Mouse (Mus musculus) brain, adult 2 months (tissue): ENCODE data around the gene Eef1g.
"Not testable (repeated sequence)": the region's sequence is repeated elsewhere in the genome, so short reads cannot be mapped to it uniquely, and the experiment has no call there.

Experiments
- DNase-seq: peaks from one replicate; pipeline ENCODE4 v3.0.0; 2011; ENCODE audit warnings: low read depth, low spot score

Eef1g gene

DNA sequence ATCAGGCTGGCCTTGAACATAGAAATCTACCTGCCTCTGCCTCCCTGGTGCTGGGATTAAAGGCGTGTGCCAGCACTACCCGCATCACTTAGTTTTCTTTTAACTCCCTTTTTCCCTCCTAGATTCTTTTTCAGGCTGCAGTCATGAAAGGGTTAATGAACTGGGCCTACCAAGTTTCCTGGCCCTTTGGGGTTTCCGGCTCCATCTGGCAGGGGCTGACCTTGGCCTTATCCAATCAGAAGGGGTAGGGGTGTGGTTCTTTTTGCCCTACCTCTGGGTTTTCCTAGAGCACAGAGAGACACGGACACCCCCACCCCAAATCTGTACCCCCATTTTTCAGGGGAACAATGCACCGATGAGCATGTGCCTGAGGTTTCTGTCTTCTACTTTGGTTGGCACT lies 22.1 kb upstream of the Eef1g start:
- DNase-seq, result peak; percentile 55

DNA sequence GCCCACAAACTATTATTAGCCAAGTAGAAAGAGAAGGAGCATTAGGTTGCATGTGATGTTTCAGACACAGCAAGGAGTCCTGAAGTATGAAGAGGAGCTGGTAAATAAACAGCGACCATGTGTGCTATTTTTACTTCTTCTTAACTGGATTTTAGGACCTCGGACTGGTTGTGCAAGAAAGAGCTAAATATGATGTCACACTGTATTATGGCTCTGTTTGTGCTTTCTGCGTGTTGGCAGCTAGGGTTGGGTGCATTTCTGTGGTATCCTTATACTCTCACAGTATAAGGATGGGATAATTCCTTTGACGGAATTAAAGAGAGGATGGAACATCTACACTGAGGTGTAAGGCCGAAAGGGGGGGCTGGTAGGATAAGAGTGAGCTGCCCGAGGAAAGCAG lies 21.6 kb upstream of the Eef1g start:
- DNase-seq, result no peak

DNA sequence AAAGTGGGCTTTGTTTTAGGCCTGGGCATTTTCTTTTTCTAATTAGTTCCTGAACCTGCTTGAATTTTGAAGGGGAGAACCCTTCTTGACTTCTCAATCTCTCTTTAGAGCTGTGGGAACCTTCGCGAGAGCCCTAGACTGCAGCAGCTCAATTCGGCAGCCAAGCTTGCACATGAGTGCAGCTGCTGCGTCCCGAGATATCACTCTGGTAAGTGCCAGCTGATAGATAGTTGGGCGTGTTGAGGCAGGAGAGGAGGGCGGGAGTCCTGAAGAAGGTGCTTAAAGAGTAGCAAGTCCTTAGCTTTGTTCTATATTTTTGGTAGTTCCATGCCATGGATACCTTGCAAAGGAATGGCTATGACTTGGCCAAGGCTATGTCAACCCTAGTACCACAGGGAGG lies 19.9 kb upstream of the Eef1g start:
- DNase-seq, result no peak

DNA sequence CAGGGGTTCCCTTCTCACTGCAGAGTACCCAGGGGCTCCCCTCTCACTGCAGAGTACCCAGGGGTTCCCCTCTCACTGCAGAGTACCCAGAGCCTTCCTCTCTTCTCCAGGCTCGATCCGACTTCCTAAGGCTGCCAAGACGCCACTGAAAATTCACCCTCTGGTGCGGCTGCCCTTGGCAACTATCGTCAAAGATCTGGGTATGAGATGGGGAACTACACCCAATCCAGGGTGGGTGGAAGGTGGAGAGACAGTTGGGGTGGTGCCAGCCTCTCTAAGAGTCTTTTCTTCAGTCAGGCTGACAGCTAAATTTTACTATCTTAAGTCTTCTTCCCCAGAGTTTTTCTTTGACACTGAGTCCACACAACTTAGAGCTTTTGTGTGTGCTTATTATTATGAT lies 16.7 kb upstream of the Eef1g start:
- DNase-seq, result no peak

DNA sequence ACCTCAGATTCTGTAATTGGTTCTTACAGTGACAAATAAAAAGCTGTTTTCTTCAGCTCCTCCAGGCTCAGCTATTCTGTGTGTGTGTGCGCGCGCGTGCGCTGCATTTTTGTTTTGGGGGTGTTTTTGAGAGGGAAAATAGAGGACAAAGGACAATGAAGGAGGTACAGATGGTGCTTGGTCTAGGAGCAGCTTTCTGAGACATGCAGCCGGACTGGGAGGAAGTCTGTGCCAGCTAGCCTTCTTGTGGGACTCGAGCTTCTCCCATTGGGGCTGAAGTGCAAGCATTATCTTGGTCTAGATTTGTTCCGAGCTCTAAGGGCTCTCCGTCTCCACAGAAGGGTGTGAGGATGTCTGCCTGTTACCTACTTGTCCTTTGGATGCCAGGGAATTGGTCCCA lies 14.6 kb upstream of the Eef1g start:
- no peak for DNase-seq

DNA sequence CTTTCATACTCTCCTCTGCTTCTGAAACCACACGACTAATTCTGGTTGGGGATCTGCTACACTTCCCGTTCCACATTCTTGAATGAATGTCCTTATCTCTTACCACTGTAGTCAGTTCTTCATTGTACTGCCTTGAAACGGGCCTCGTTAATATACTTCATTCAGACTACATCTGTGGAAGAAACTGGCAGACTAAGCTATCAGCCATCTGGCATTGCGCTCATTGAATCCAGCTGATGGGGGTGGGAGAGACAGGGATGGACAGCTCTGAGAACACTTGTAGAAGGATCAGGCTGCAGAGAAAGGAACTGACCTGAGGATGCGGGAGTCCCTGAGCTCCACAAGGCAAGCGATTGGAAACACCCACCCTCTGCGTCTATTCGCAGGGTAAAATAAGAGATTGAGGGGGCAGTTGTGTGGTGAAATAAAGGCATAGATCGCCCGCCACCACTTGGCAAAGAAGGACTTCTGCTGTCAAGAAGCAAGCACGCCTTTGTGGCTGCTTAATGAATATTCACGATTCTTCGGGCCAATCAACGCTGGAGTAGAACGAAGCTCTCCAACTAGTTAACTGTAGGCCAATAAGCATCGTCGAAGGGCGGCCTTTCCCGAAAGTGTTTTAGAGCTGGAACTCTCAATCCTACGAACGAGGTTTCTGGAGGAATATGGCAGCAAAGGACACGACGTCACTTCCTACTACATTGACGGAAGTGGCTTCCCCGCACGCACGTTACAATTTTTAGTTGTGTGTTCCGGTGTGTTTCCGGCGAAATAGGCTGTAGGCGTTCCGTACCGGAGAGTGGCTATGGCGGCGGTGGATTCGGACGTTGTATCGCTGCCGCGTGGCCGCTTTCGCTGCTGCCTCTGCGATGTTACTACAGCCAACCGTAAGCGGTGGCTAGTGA lies 13.5 kb upstream of the Eef1g start, which contains the start of gene Tut1:
Tut1 (plus strand) TSS at position 713 of the 905 bp plus-strand sequence.
- peak; percentile 99 for DNase-seq

DNA sequence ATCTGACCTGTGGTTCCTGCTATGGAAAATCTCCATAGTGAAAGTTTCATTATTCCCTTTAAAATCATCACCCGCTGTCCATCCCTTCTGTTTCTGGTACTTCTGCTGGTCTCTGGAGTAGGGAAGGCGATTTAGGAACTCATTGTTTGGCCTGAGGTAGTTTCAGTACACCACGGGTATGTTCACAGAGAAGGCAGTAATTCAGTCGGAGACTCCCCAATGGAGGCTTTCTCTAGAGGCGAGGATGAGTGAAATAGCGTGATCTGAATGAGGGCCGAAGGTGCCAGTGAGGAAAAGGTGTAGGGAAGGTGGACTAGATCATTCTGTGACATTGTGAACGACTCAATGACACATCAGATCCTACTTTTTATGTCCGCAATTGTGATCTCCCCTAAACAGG lies 12.7 kb upstream of the Eef1g start:
- no peak for DNase-seq

DNA sequence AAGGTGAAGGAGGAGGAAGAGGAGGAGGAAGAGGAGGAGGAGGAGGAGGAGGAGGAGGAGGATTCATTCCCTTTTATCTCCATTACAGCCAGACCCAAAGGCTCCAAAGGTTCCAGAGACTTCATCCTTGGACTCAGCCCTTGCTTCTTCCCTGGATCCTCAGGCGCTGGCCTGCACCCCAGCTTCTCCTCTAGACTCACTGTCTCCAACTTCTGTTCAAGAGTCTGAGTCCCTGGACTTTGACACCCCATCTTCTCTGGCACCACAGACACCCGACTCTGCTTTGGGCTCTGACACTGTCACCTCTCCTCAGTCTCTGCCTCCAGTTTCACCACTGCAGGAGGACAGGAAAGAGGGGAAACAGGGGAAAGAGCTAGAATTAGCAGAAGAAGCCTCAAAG lies 4.6 kb upstream of the Eef1g start:
- DNase-seq, result no peak

DNA sequence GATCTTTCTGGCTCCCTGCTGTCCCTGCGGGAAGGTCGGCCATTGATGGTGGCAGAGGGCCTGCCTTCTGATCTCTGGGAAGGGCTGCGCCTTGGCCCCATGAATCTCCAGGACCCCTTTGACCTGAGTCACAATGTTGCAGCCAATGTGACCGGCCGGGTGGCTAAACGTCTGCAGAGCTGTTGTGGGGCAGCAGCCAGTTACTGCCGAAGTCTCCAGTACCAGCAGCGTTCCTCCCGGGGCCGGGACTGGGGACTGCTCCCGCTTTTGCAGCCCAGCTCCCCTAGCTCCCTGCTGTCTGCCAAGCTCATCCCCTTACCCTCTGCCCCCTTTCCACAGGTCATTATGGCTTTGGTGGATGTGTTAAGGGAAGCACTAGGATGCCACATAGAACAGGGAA lies 1.8 kb upstream of the Eef1g start:
- no peak for DNase-seq

DNA sequence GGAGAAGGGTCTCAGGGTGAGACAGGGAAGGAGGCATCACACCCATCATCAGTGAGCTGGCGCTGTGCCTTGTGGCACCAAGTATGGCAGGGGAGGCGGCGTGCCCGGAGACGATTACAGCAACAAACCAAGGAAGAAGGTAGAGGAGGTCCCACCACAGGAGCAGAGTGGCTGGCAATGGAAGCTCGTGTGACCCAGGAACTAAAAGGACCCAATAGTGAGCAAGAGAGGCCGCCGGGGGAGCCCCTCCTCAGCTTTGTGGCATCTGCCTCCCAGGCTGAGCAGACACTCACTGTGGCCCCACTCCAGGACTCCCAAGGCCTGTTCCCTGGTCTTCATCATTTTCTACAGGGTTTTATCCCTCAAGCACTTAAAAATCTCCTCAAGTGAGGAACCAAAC lies 1.1 kb upstream of the Eef1g start:
- no peak for DNase-seq

DNA sequence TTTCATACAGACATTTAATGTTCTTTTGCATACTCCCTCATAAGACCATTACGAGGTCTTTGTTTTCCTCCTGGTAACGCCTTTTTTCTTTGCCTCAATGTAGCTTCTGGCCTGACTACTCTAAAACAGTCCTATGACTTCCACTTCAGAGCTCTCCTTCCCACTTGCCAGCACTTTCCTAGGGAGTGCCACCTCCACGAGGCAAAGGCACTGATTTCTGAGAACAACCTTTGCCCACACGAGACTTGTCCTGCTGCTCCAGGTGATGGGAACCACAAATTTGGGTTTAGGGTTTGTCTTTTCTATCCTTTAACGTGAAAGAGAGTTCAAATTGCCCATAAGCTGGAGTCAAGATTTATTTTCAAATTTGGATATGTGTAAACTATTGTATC lies 647 bp upstream of the Eef1g start:
- DNase-seq, result no peak

DNA sequence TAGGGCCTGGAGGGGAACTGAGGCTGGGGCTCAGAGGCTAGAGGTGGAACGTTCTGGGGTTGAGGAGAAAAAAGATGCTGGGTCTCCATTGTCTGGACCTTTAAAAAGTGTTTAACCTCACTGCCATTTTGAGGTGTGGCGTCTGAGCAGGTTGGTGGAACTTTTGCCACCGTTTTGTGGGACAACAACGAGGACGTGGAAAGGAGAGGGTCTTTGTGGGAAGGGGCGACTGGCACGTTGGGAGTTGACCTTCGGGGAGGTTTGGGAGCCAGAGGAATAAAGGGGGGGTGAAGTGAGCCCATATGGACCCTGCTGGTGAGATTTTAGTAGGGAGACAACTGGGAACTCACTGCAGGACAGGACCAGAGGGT lies 517 bp downstream of the Eef1g start:
- no peak for DNase-seq

DNA sequence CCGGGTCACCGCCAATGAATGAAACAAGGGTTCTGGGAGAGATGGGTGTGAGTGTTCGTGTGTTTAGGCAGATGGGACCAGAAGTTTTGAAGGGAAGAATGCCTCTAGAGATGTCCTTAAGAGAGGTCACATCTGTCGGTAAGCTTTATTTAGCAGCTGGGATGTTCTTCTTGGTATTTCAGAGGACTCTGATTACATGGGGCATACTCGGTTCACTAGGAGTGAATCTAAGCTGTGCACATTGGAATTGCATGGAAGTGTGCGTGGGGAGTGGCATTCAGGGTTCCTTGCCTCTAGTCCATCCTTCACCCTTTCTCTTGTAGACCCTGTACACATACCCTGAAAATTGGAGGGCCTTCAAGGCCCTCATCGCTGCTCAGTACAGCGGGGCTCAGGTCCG lies 1.1 kb downstream of the Eef1g start:
- DNase-seq, result no peak

DNA sequence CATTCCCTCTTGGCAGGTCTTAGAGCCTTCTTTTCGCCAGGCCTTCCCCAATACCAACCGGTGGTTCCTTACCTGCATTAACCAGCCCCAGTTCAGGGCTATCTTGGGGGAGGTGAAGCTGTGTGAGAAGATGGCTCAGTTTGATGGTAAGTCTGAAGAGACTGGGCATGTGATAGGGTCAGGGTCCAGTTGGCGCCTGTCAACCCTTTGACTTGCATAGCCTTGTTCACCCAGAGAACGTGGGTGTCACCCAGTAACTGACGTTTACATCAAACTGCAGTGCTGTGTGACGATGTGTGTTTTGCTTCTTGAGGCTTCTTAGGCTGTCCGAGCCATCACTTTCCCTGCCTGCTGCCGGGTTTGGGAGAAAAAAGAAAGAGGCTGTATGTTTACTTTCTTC lies 5.7 kb downstream of the Eef1g start:
- DNase-seq, result not testable (repeated sequence)

DNA sequence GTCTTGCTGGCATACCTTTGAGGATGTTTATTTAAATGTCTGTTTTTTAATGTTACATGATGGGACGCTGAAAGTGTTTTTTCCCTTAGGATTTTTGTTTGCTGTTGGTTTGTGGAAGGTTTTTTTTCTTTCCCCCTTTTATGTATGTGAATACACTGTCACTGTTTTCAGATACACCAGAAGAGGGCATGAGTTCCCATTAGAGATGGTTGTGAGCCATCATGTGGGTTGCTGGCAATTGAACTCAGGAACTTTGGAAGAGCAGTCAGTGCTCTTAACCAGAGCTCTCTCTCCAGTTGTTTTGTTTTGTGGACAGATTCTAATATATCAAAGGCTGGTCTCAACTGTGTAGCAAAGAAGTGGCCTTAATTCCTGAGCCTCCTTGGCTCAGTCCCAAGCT lies 7.8 kb downstream of the Eef1g start:
- no peak for DNase-seq

DNA sequence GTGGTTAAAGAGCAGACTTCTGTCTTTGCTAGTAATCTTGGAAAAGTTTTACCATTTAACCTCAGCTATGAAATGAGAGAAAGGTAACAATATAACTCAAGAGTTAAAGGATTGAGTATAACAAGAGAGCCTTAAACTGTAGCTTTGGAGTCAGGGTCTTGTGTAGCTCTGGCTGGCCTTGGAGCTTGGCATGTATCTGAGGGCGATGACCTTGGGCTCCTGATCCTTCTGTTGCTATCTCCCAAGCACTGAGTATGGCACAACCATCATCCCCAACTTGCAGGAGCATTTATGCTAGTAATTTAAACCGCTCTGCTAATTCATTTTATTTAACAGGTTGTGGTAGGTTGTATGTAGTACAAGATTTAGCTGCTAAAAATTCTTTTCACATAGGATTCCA lies 8.7 kb downstream of the Eef1g start:
- DNase-seq, result no peak

DNA sequence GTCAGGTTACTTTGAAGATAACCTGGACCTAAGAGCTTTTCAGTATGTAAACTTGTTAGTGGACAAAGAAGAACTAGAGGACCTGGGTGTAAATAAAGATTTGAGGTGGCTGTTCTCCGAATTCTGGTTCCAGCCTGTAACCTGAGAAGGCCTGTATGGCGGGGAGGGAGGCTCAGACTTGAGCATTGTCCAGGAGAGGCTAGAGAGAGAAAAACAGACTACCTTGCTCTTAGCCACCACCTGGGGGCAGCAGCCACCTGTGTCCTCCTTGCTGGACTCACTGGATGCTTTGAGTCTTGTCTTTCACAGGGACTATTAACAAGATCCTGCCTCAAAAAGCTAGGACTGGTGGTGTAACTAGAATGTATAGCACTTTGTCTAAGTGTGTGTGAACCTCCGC lies 9.7 kb downstream of the Eef1g start:
- DNase-seq, result peak; percentile 75

DNA sequence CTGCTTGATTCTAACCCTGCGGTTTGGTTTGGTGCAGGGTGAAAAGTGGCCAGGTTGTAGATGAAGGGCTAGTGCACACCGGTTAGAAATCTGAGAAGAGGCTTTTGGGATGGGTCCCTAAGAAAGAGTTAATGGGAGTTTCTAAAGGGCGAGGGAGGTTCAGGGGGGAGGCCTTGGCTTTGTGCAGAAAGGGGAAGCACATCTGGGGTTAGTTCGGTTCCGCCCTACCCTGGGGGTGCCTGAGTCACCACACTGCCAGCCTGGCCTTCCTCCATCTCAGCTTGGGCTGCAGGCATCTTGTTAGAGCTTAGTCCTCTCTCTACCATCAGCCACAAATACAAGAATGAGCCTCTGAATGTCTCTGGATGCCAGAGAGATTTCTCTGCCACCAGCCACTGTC lies 13.9 kb downstream of the Eef1g start:
- no peak for DNase-seq

DNA sequence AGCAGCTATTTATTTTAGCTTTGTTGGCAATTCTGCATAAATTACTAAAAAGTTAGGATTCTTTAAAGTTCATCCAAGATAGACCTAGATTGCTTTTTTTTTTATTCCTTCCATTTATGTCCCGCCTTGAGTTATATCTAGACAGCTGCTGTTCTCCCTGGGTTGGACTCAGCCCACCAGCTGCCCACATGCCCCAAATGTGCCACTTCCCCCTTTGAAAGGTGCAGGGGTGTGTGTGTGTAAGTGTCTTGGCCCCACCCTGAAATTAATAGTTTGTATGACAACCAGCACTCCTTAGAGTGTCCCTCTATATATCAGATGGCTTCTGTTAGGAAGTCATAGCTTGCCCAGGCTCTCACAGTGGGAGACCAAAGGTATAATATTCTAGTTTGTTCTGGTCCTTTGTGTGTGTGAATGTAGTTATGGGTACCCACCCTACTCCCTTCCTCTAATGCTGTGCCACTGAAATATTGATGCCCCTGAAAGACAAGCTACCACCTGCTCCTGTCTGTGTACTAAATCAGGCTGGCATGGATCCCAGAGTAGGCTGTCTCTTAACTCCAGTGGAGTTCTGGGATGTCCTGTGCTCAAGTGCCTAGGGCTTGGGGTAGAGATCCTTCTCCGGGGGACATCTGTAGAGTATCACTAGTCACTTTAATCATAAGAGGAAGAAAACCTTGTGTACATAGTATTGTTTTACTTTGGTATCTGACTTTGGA lies 14.8 kb downstream of the Eef1g start:
- DNase-seq, result peak; percentile 44

DNA sequence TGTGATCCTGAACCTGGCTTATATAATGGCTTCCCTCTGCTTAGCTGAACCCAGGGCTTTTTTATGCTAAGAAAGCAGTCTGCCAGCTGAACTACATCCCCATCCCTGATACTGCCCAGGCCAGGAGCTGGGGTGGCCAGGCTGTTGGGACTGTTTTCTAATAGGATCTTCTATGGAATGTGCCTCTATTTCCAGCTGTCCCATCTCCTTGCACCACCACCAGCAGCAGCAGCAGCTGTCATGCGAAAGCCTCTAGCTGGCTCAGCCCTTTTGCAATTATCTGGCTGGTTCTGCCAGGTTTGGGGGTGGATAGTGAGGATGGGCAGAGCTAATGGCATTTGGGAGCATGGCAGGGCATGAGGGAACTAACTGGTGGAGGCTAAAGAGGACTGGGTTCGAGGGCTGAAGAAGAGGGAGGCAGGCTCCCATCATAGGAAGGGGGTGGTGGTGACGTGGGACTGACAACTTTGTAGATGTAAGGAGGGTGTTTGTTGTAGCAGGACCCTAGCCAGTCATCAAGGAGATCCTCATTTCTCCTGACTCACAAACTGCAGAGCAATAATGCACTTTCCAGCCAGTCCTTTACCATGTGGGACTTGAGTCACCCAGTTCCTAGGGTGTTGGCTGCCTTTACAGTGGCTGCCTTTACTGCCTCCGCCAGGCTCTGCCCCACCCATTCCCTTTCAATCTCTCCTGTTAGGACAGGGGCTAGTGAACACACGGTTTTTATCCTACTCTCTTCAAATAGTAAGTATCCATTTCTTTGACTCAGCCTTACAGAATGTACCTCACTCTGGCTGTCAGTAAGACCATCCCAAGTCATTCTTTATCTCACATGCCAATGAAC lies 15.7 kb downstream of the Eef1g start:
- DNase-seq, result peak; percentile 43

DNA sequence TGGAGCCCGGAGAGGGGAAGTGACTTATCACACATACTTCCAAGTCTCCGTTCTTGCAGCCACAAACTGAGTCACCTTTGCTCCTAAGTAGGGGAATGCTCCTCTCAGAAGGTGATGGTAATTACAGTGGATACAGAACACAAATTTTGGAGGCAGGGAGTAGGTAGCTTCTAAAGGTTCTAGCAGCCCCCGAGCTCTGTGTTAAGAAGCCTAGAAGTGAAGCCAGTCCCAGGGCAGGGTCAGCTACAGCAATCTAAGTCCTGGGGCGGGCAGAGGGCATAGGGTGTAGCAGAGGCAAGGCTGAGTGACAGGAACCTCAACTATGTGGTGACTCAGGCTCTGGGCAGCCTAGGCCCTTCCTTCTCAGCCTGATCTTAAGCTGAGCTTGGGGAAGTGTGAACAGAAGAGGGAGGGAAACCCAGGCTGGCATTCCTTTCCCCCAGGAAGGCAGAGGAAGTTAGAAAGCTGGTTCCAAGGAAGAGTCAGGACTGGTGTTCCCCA lies 16.4 kb downstream of the Eef1g start:
- DNase-seq, result peak; percentile 41

DNA sequence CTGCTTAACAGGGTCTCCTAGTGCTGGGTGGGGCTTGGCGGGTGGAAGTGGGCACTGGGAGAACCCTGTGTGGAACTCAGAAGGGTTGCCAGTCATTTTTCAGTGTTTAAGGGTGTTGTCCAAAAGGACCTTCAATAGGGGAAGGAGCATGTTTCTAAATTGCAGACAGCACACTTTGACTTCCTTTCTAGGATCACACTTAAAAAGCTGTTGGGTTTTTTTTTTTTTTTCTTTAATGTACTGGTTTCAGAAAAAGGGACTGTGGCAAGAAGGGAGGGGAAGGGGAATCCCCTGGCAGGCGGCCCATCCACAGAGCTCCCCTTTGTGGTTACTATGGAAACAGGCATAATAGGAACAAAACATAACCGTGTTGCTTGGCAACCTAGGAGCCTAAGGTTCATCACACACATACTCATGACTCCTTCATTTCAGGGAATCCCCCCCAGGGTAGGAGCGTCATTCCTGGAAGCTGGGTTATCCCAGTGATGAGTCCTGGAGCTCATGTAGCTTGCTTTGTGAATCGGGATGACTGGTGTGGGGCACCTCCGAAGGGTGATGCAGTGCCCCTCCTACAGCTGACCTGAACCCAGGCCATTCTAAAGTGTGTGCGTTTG lies 17.5 kb downstream of the Eef1g start:
- DNase-seq, result peak; percentile 69
